Mouse (Mus musculus) layer of hippocampus, adult 18-20 months (tissue): ENCODE data around the gene Myo16. TPM values are rescaled to one million over a fixed set of nuclear protein-coding genes. Genes with fewer than 3 reads are reported as not detected.

Source experiments
- DNase-seq, 2 experiments: peaks; one replicate each; pipeline ENCODE4 v3.0.0; 2022; ENCODE audit warnings: low spot score in 2 of 2
- long read RNA-seq: library from polyadenylated mRNA; stranded (forward); transcript quantifications from one replicate; pipeline ENCODE4 v2.0.0, GENCODE M21; 2021
- total RNA-seq, 2 experiments: library from RNA; stranded (reverse); gene quantifications; 2 replicates each; pipeline ENCODE4 v1.2.3; 2021

Myo16 gene
- total RNA-seq: 10 to 100 TPM; 20.0 to 20.1 TPM
- long read RNA-seq, partial matches to known transcripts: 1 of 1 reads
- long read RNA-seq, other reads (novel, unspliced or antisense): 0 of 1 reads

DNA sequence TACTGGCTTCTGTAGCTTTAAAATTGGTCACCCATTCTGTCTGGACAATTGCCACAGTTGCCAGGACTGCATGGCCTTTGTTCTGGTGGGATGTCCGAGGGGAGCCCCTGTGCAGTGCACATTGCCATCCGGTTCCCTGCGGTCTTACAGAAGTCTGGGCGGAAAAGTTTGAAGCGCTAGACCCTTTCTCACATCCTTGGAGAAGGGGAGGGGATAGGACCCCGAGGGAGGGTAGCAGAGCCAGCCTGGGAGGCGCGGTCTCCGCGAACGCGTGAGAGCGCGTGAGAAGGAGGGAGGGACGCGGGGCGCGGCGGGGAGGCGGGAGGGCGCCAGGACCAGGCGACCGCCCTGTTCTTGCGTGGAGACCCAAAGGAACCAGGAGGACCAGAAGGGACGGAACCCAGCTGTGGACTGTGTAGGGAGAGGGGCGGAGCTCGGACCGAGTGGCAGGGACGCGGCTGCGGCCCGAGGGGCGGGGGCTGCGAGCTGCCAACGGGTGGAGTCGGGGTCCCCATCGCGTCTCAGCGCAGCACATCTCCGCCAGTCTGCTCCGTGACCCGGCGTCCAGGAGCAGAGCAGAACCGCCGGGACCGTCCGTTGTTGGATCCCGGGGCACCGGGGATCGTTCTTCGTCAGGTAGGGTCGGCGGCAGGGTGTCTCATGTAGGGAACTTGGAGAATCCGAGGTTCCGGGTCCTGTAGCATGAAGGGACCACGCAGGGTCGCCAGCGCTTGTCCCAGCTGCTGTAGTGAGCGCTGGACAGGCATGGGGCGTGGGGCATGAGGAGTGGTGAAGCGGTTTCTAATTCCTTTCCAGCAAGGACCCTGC lies at the start of gene Myo16:
Gene Myo16 (plus strand): TSS at position 301 of the 828 bp plus-strand sequence.
- DNase-seq: no peak

DNA sequence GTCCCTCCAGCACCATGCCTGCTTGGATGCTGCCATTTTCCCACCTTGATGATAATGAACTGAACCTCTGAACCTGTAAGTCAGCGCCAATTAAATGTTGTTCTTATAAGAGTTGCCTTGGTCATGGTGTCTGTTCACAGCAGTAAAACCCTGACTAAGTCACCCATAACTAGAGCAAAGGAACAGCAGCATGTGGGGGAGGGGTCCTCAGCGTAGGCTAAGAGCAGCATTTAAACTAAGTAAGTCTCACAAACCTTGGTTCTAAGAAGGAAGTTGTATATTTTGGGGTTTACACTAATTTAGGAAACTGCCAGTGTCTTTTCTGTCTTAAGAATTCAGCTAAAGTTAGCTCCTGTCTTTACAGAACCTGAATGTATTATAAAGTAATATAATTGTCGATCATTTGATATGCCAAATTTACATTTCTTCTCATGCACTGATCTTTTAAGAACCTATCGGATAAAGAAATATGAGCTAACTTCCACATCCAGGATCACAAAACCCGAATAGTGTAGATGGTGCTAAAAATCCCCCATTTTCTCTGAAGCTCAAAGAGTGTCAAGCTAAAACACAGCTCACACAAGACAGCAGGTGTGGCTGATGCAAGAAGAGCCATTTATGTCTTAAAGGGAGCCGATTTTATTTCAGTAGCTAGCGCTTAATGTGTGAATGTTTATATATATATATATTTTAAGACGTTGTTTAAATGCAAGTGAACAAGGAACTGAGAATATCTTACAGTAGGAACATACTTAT lies 45.0 kb upstream of the Myo16 start:
- DNase-seq: no peak

DNA sequence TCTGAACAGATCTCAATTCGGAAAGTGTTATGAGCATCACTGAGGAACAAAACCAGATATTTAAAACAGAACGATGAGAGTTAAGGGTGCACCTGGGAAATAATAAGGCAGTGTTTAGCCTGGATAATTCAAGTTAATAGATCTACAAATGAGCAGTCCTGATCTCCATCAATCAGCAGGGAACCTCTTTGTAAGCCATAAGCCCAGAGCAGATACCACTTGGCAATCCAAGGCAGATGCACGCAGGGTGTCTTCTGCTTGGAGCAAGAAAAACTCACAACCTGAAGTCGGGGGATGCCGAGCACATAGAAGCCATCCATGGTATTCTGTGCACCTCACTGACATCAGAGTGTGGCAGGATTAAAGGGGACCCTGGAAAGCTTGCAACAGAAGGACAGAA lies 31.0 kb upstream of the Myo16 start:
- no peak for DNase-seq

DNA sequence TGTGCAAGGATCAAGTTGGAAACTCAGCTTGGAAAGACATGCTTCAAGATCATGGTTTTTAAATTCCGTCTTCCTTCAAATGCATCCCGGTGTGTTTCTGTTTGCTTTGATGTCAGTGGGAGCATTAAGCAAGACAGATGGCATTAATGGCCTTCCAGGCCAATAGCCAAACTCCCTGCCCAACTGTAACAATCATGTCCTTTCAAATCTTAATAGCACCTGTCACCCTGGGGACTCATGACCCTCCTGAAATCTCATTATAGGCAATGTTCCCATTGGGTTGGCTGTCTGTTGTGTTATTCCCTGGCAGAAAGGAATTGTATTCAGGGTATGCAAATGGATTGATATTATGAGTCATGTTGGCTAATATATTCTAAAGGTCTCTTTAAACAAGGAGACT lies 30.3 kb upstream of the Myo16 start:
- DNase-seq: no peak

DNA sequence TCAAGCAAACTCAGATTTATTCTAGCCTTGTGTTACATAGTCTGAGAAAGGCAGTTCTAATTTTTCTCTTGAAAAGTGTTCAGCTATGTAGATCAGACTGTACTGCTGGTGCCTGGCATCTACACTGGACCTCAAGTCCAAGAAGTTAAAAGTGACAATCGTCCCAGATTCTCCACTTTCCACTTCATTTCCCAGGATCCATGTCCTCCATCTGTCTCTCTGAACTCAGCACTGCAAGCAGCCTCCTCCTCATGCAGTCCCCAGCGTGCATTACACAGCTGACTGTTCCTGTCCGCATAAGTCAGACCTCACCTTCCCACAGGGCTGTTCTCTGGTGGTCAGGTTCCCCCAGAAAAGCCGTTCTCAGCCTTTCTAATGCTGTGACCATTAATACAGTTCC lies 28.0 kb upstream of the Myo16 start:
- DNase-seq: no peak

DNA sequence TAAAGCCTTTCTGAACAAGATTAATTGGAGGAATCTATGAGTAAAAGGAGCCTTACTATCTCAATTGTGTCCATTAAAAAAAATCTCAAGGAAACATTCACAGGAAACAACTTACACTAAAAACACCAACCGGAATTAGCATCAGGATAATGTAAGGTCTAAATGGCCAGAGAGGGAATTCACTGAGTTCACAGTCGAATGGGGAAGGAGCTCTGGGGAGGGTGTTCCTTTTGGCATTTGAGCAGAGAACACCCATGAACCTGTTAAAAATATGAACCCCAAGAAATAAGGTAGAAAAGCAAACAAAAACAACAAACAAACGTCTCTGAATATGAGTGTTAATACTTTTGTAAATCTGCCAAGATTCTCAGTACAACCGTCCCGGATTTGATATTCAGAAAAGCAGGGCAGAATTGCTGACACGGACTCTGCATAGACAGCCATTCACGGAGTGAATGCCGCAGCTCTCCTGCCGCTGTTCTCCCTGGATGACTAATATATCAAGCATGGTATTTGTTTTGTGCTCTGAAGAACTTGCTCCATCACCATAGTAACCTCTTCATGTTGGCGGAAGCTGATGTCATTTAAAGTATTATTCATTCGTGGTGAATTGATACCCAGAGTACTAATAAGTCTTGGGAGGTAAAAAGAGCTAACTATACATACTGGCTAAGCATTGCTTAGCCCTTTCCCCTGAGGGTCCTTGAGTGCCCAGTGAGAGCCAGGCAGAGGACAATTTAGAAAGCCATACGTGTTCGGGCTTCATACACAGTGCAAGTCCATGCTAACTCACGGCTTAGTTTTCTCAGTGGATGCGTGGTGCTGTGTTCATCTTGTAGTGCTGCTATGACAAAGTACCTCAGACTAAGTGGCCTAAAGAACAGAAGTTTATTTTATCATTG lies 22.9 kb upstream of the Myo16 start:
- DNase-seq: peak in 1 of 2 experiments; percentile 69

DNA sequence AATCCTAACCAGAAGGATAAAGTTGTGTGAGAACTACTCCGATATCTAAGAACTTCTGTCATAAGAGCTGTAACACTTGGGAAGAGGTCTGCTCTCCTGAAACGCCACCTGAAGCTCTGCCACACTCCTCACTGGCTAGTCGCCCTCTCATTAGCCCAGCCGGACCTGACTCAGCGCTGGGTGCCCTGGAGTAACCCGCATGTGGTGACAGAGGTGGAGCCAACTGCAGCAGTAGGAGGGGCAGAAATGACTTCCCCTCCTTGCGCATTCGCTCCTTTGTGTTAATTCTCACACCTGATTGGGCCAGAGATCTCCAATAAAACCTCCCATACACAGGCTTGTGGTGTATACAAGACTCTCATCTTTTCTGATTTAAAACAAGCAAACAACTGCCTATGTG lies 14.2 kb upstream of the Myo16 start:
- DNase-seq: no peak

DNA sequence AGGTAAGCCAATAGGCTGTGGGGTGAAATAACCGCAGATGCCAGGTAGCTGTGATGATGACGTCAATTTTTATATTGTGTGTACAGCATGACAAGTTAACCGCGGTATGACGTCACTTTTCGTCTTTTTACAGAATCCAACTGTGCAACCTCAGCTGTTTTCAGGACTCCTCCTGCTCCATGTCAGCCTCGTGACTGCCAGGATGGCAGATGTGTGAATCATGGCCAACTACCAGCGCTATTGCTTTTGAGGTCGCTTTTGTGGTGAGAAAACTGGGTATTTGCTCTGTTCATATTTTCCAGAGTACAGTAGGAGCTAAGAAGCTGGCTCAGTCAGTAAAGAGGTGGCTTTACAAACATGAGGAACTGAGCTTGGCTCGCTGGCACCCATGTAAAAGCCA lies 9.8 kb upstream of the Myo16 start:
- DNase-seq: no peak

DNA sequence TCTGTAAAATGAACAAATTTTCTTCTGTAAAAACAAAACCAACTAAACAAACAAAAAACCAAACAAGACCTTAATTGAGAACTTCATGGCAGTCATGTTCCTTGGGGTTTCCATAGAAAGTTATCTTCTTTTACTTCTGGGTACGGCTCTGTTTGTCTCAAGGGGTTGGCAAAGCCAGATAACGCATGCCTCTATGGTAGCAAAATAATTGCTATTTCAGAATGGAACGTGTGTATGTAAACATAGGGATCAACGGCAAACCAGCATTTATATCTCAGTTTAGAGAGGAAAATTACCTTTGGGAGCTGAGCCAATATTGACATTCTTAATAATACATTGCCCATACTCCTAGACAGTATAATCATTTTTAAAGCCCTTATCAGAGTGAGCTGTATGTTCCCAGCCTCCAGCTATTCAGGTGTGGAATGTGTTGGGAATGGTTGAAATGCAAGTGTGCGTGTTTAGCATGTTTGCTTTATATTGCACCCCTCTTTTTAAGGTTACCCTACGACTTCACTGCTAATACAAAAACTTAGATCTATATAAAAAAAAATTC lies 1.9 kb upstream of the Myo16 start:
- no peak for DNase-seq

DNA sequence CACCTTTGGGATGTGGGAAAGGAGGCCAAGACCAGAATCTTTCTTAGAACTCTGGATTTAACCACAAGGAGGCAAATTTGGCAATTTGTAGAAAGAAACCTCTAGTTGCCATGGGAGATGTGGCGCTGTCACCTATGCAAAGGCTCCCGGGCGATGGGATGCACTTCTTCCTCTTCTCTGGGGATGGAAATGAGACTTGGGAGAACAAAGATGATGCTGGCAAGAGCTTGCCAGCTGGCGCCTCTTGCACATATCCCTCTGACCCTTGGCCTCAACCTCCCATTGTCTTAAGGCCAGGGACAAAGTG lies 681 bp downstream of the Myo16 start:
- DNase-seq: no peak

DNA sequence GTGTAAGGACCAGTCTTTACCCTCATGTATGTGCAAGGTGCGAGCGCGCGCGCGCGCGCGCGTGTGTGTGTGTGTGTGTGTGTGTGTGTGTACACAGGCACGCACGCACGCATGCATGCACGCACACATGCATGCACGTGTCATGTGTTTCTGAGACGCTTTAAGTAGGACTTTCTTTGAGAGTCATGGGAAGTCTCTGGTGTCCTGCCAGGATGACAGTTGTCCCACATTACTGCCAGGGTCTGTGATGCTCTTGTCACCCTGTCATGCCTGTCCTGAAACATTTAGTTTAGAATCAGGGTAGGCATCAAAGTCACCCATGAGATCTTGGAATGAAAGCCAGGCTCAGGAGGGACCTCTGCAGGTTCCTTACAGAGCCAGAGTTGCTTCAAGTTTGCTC lies 1.4 kb downstream of the Myo16 start:
- no peak for DNase-seq

DNA sequence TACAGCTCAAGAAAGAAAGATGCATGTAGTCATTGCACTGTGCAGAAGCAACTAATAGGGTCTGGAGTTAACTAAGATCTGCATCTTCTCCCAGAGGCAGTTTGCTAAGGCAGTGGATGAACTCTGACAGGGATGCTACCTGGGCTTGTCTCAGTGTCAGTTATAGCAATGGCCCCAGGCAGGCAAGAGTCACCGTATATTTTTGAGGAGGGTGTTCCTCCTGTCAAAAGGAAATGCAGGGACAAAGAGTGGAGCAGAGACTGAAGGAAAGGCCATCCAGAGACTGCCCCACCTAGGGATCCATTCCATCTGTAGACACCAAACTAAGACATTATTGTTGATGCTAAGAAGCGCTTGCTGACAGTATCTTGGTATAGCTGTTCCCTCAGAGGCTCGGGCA lies 7.4 kb downstream of the Myo16 start:
- no peak for DNase-seq

DNA sequence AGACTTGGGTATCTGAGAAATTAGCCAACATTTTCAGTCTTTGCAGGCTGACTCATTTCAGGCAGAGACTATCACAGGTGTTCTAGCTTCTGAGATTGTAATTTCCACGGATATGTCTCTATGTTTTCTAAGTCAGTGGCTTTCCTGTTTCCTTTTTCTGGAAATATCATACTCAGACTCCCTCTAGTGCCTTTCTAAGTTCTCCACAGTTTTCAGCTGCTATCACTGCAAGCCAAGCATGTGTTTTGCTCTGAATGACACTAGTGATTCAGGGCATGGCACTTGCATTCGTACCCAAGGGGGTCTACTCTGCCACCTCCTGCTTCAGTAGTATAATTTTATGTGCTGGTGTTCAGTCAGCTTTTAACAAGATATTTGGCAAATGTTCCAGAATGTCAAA lies 11.2 kb downstream of the Myo16 start:
- peak in 1 of 2 experiments; percentile 20 for DNase-seq

DNA sequence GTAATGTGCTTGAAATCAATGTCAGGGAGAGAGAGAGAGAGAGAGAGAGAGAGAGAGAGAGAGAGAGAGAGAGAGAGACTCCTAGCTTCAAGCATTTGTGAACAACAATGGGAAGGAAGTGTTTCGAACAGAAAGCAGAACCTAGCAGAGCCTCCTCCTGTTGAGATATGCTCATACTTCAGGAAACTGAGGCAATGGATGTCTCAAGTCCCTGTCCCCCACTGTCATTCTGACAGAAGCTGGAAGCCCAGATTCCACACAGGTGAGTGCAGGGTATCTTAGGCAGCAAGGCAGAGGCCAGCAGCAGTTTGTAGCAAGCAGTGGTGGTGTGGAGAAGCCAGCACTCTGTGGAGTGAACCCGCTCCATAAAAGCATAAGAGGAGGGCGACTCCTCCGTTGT lies 14.6 kb downstream of the Myo16 start:
- no peak for DNase-seq

DNA sequence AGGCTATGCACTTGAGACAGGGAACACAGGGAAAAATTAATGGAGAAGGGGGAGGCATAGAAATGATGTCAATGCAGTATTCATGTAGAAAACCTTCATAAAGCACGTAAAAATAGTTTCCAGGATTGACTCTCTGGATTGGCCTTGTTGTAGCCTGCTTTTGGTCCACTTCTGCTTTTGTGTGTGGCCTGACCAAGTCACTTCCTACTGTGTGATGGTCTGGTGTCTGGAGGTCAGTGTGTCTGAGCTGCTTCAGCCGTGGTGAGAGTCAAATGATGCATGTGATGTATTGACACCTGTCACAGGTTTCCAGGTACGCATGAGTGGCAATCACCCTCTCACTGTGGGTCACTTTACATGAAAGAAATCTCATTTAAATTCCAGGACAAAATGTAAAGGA lies 16.2 kb downstream of the Myo16 start:
- DNase-seq: no peak

DNA sequence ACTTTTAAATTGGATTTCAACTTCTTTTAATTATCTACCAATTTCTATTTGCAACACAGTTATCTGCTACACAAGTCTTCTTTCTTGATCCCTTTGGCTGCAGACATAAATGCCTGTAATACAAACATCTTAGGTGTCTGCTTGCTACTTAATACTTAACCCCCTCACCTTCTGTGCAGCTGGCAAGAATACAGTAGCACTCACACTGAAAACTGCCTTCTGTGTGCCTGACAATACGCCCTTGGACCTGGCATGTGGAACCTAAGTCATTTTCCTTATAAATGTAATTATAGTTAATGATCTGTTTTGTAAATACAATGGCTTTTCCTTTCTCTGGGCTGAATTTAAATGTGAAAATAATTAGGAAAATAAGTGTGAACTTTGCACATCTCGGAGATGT lies 17.6 kb downstream of the Myo16 start:
- DNase-seq: no peak

DNA sequence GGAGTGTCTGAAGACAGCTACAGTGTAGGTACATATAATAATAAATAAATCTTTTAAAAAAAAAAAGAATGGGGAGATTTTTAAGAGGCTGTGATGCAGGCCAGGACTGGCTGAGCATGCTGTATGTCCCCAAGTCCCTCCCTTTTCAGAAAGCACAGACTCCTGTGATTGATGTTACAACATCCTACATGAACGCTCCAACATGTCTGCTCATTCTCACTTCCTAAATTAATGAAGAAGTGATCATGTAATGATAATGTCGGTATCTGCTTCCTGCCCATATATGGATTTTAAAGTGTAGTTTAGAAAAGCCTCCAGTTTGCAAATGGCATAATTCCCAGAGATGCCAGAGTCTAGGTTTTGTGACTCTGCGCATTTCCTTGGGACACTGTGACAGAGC lies 18.6 kb downstream of the Myo16 start:
- DNase-seq: no peak

DNA sequence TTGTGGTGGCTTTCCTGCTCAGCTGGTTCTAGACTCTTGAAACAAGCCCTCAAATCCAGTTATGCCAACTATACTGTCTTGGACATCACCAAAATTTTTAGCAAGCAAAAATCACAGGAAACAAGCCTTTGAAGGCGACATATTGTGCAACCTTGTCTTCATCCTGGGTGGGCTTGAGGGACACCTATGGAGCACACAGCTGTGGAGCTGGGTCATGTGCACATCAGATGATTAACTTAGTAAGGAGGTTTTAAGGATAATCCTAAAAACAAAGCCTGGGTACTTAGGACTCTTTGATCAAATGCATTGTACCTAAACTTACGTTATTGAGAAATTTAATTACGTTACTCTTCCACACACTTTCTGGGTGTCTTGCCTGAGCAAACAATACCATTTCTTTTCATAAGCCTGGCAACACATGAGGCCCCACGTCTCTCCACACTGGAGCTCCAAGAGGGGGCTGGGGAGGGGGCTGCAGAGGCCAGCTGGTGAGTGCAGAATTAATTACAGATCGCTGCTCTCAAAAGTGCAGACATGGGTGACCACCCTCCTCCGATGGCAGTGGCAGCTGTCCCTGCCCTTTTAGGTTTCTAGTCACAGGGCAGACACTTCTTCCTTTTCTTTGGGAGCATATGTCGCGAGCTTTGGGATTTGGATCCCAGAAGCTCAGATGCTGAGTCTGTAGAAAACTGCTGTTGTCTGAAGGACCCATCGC lies 19.5 kb downstream of the Myo16 start:
- no peak for DNase-seq

DNA sequence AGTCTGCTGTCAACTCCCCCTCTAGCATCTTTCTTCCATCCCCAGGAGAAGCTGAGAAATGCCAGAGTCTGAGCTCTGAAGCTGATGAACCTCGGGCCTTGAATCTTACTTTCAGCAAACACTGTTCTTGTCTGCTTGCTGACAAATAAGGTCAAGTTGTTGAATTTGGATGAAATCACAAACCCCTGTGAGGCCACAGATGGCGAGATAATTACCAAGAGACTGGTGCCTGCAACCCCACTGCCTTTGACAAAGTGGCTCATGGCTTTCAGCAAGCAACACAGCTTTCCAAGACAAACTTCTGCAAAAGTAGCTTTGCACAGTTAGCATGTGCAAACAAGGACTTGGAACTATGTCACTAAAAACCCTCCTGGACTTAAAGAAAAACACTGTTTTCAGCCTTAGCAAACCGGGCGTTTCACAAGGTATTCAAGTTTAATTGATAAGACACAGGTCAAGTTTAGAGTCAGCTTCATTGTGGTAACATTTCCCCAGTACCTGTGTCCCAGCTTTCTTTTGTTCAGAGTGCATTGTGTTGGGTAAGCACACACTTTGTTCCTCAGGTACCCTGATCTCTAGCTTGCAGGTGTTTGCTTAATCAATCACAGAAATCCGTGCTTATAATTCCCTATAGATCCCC lies 20.6 kb downstream of the Myo16 start:
- DNase-seq: no peak
